Mouse (Mus musculus) forebrain, embryonic 13.5 days (tissue): ENCODE data around the gene Gm10447. TPM values are rescaled to one million over a fixed set of nuclear protein-coding genes. Genes with fewer than 3 reads are reported as not detected.

ENCODE experiments used
- ATAC-seq: fragments of 200-750 bp; cut with Nextera tagmentation; 2 replicates; pipeline ENCODE4 v1.8.0; 2017
- H3K27ac ChIP-seq: fragments of 300-500 bp; sonication (generic); 2 replicates; pipeline ENCODE4 v1.5.1; 2015; ENCODE audit warnings: inconsistent platforms, mild to moderate bottlenecking, moderate library complexity
- H3K27me3 ChIP-seq: fragments of 300-500 bp; sonication (generic); 2 replicates; pipeline ENCODE4 v1.6.1; 2015; ENCODE audit warnings: mild to moderate bottlenecking, inconsistent platforms
- H3K36me3 ChIP-seq: fragments of 300-500 bp; sonication (generic); 2 replicates; pipeline ENCODE4 v1.6.1; 2015; ENCODE audit warnings: mild to moderate bottlenecking, inconsistent platforms; ENCODE audit not compliant: poor library complexity, severe bottlenecking
- H3K4me1 ChIP-seq: fragments of 300-500 bp; sonication (generic); 2 replicates; pipeline ENCODE4 v1.6.1; 2015; ENCODE audit warnings: inconsistent platforms
- H3K4me2 ChIP-seq: fragments of 300-500 bp; sonication (generic); 2 replicates; pipeline ENCODE4 v1.6.1; 2015; ENCODE audit warnings: inconsistent platforms, mild to moderate bottlenecking, moderate library complexity
- H3K4me3 ChIP-seq: fragments of 300-500 bp; sonication (generic); 2 replicates; pipeline ENCODE4 v1.5.1; 2015; ENCODE audit warnings: mild to moderate bottlenecking, inconsistent platforms
- H3K9ac ChIP-seq: fragments of 300-500 bp; sonication (generic); 2 replicates; pipeline ENCODE4 v1.6.1; 2015; ENCODE audit warnings: mild to moderate bottlenecking, inconsistent platforms
- H3K9me3 ChIP-seq: fragments of 300-500 bp; sonication (generic); replicated peaks from 2 replicates; pipeline ENCODE4 v1.6.1; 2016; ENCODE audit warnings: inconsistent platforms
- WGBS: fragments of 180-500 bp; shearing (Covaris S2); methylation state at CpG from one replicate; pipeline ENCODE4 v1.1.7; 2015; 5-methylcytosine and 5-hydroxymethylcytosine counted together
- polyA plus RNA-seq: library from polyadenylated mRNA; unstranded; fragments of >200 nt; fragmentation: Nextera tagmentation; extraction: Ambion mirVana; gene quantifications from 2 replicates; pipeline ENCODE4 v1.2.1, GENCODE M21; 2015

The Gm10447 gene
- polyA plus RNA-seq, 1 experiment from 2014 or later = not detected

DNA sequence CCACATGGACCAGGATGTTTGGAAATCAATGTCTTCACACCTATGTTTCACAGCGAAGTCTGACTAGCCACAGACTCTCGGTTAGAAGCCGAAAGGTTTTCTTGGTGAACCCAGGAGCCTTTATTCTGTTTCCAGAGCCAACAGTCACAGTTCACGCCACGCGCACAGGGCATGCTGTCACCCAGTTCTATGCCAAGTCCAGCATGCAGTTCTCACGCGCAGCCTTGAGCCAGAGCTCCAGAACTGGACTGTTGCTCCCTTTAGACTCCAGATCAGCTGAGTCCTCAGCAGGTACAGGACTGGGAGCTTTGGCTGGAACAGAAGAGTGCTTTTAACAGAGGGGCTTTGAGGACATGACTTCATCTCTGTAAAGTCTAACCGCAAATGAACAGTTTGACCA lies 4.5 kb downstream of the Gm10447 start:
- Histone ChIP-seq H3K9me3 (no peaks in the 10 kb centered on the region), H3K4me3 (no peak overlapping the region), H3K36me3 (no peaks in the 10 kb centered on the region), H3K27ac (no peak overlapping the region), H3K4me1 (peaks cover 5% of the 10 kb centered on the region), H3K4me2 (no peak overlapping the region), H3K27me3 (peaks cover 20% of the 10 kb centered on the region), H3K9ac (no peak overlapping the region)
- WGBS = 97% methylated on average over 9 of the region's 9 CpGs
- no peak for ATAC-seq

DNA sequence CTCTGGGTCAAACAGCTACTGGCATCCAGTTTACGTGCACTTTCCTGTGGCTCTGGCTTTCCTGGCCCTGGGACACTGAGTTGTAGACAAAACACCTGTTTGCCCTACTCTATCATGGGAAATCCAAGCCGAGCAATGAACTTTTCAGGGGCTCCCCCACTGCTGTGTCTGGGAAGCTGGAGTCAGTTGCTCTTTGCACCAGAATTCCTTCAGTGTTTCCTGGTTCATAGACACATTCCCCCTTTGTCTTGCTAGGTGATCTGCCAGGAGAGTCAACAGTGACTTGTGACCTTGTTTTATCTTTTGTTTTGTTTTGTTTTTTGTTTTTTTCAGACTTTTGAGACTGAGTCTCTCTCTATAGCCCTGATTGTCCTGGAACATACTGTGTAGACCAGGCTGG lies 5.5 kb downstream of the Gm10447 start:
- Histone ChIP-seq H3K9ac (no peak overlapping the region), H3K4me1 (no peaks in the 10 kb centered on the region), H3K4me3 (no peak overlapping the region), H3K4me2 (no peak overlapping the region), H3K27ac (no peak overlapping the region), H3K9me3 (no peaks in the 10 kb centered on the region), H3K27me3 (peaks cover 11% of the 10 kb centered on the region), H3K36me3 (no peaks in the 10 kb centered on the region)
- 83% methylated on average over 2 of the region's 2 CpGs for WGBS
- no peak for ATAC-seq

GRCm38 (mm10) chr11:53450070-53450705 lies 6.7 kb downstream of the Gm10447 start:
- Histone ChIP-seq H3K36me3 (no peaks in the 10 kb centered on the region), H3K27me3 (no peaks in the 10 kb centered on the region), H3K27ac (no peak overlapping the region), H3K9me3 (no peaks in the 10 kb centered on the region), H3K9ac (no peak overlapping the region), H3K4me2 (no peak overlapping the region), H3K4me3 (no peak overlapping the region), H3K4me1 (no peaks in the 10 kb centered on the region)
- no peak for ATAC-seq
- WGBS = 70% methylated on average over 15 of the region's 15 CpGs

DNA sequence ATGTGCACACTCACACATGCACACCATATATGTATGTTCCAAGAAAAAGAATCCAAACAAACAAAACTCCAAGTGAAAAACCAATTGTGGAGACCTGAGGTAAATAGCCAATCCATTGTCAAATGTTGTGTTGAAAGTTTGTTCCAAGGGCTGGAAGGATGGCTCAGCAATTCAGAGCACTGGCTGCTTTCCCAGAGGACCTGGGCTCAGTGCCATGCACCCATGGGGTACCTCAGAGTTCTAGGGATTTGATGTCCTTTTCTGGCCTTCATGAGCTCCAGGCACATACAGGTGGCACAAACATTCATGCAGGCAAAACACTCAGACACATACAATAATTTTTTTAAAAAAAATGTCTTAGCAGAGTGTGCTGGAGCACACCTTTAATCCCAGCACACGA lies 8.4 kb downstream of the Gm10447 start:
- Histone ChIP-seq H3K36me3 (no peaks in the 10 kb centered on the region), H3K4me1 (no peaks in the 10 kb centered on the region), H3K4me2 (no peak overlapping the region), H3K9me3 (no peaks in the 10 kb centered on the region), H3K9ac (no peak overlapping the region), H3K4me3 (no peak overlapping the region), H3K27ac (no peak overlapping the region), H3K27me3 (no peaks in the 10 kb centered on the region)
- 95% methylated on average over 1 of the region's 1 CpGs for WGBS
- no peak for ATAC-seq

DNA sequence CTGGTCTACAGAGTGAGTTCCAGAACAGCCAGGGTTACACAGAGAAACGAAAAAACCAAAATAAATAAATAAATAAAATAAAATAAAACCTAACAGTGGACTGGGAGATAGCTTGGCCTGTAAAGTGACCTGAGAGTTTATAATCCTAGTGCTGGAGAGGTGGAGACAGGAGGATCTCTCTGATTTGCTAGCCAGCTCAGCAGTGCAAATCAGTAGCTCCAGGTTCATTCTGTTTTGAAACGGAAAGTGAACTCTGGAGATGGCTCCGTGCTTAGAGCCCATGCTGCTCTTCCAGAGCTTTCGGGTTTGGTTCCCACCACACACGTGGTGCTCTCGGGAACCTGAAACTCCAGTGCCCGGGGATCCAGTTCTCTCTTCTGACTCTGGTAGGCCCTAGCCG lies 8.9 kb downstream of the Gm10447 start:
- H3K36me3 ChIP-seq = no peaks in the 10 kb centered on the region
- H3K27ac ChIP-seq = no peak overlapping the region
- no peaks in the 10 kb centered on the region for H3K9me3 ChIP-seq
- no peaks in the 10 kb centered on the region for H3K27me3 ChIP-seq
- no peak overlapping the region for H3K9ac ChIP-seq
- WGBS = 86% methylated on average over 8 of the region's 8 CpGs
- ATAC-seq = no peak
- H3K4me1 ChIP-seq = no peaks in the 10 kb centered on the region
- no peak overlapping the region for H3K4me2 ChIP-seq
- H3K4me3 ChIP-seq = no peak overlapping the region

- no peaks in the 10 kb centered on the region for H3K27me3 ChIP-seq
- no peaks in the 10 kb centered on the region for H3K4me1 ChIP-seq
- H3K9ac ChIP-seq = no peak overlapping the region
- H3K27ac ChIP-seq = no peak overlapping the region
- no peak for ATAC-seq
- H3K9me3 ChIP-seq = no peaks in the 10 kb centered on the region
- 89% methylated on average over 13 of the region's 13 CpGs for WGBS
- H3K36me3 ChIP-seq = no peaks in the 10 kb centered on the region
- no peak overlapping the region for H3K4me2 ChIP-seq
- H3K4me3 ChIP-seq = no peak overlapping the region
Measured at GRCm38 (mm10) chr11:53446183-53446582, 10.7 kb downstream of the Gm10447 start.

GRCm38 (mm10) chr11:53445562-53445961 lies 11.3 kb downstream of the Gm10447 start:
- no peaks in the 10 kb centered on the region for H3K36me3 ChIP-seq
- no peaks in the 10 kb centered on the region for H3K27me3 ChIP-seq
- no peak overlapping the region for H3K27ac ChIP-seq
- WGBS = 68% methylated on average over 13 of the region's 13 CpGs
- ATAC-seq = no peak
- no peak overlapping the region for H3K9ac ChIP-seq
- no peaks in the 10 kb centered on the region for H3K4me1 ChIP-seq
- no peak overlapping the region for H3K4me2 ChIP-seq
- no peaks in the 10 kb centered on the region for H3K9me3 ChIP-seq
- no peak overlapping the region for H3K4me3 ChIP-seq

DNA sequence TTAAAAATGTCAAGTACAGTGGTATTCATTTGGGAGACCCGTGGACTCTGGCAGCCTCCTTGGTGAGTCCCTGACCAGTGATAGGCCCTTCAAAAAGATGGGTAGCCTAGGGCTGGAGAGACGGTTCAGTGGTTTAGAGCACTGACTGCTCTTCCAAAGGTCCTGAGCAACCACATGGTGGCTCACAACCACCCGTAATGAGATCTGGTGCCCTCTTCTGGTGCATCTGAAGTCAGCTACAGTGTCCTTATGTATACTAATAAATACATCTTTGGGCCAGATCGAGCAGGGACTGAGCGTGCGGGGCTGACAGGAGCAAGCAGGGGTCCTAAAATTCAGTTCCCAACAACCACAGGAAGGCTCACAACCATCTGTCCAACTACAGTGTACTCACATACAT lies 13.0 kb downstream of the Gm10447 start:
- H3K4me3 ChIP-seq = no peak overlapping the region
- H3K36me3 ChIP-seq = no peaks in the 10 kb centered on the region
- no peak overlapping the region for H3K9ac ChIP-seq
- no peaks in the 10 kb centered on the region for H3K9me3 ChIP-seq
- H3K4me1 ChIP-seq = no peaks in the 10 kb centered on the region
- no peak overlapping the region for H3K27ac ChIP-seq
- WGBS = 36% methylated on average over 6 of the region's 6 CpGs
- no peak overlapping the region for H3K4me2 ChIP-seq
- no peaks in the 10 kb centered on the region for H3K27me3 ChIP-seq
- no peak for ATAC-seq

DNA sequence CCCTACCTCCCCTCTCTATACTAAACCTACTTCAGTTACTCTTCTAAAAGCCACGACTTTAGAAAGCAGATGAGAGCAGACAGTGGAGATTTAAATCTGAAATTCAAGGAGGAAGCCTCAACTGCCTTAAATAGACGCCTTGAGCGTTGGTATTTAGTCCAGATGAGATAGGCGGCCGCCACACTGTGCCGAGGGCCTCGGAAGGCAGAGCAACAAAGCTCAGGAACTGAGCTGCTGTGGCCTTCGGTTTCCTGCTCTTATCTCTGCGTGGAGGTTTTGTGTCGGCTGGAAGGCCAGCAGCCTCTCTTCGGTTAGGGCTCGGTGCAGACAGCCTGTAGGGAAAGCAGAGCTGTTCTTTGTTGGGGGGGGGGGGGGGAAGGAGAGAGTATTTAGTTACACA lies 15.0 kb downstream of the Gm10447 start:
- no peak for ATAC-seq
- Histone ChIP-seq H3K4me1 (no peaks in the 10 kb centered on the region), H3K9ac (no peak overlapping the region), H3K36me3 (no peaks in the 10 kb centered on the region), H3K9me3 (no peaks in the 10 kb centered on the region), H3K27me3 (no peaks in the 10 kb centered on the region), H3K4me2 (no peak overlapping the region), H3K27ac (no peak overlapping the region), H3K4me3 (no peak overlapping the region)
- WGBS = 59% methylated on average over 12 of the region's 12 CpGs

DNA sequence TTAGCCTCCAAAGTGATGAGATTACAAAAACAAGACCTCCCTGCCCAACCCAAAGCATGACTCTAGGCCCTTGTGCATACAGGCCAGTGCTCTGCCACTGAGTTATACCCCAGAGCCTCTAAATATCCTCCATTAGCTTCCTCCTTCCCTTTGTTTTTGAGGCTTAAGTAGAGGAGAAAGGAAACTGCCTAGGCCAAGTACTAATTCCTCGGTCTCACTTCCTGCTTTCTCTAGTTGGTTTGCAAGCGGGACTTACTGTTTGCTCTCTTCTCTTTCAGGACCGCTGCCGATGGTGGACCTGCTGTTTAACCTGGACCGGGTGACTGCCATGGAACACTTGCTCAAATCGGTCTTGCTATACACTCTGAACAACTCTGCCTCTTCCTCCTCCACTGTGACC lies 20.6 kb downstream of the Gm10447 start:
- 89% methylated on average over 6 of the region's 6 CpGs for WGBS
- H3K36me3 ChIP-seq = no peaks in the 10 kb centered on the region

DNA sequence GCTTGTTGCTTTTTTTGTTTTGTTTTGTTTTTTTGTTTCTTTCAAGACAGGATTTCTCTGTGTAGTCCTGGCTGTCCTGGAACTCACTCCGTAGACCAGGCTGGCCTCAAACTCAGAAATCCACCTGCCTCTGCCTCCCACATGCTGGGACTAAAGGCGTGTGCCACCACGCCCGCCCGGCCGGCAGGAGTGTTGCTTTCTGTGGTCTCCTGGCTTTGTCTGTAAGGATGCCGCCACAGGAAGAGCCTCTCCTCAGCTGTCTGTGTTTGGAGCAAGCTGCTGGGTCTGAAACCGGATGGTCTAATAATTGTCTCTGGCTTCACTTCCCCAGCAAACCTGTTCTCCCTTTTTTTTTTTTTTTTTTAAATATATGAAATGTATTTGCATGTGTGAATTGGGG lies 21.4 kb downstream of the Gm10447 start:
- Histone ChIP-seq H3K4me2 (no peak overlapping the region), H3K36me3 (no peaks in the 10 kb centered on the region), H3K4me3 (no peak overlapping the region), H3K4me1 (peaks cover 5% of the 10 kb centered on the region; the same call in 1 of the 2 replicates), H3K9me3 (no peaks in the 10 kb centered on the region), H3K27me3 (no peaks in the 10 kb centered on the region; the same call in 1 of the 2 replicates), H3K27ac (no peak overlapping the region), H3K9ac (no peak overlapping the region)
- no peak for ATAC-seq
- WGBS = 87% methylated on average over 8 of the region's 8 CpGs

More for the DNA sequence above, 20.6 kb downstream of the Gm10447 start:
- H3K4me2 ChIP-seq = no peak overlapping the region
- no peaks in the 10 kb centered on the region for H3K9me3 ChIP-seq
- no peak overlapping the region for H3K27ac ChIP-seq
- H3K27me3 ChIP-seq = no peaks in the 10 kb centered on the region; the same call in 1 of the 2 replicates
- no peak overlapping the region for H3K9ac ChIP-seq
- H3K4me3 ChIP-seq = no peak overlapping the region
- H3K4me1 ChIP-seq = peaks cover 4% of the 10 kb centered on the region; the same call in 1 of the 2 replicates
- ATAC-seq = no peak

DNA sequence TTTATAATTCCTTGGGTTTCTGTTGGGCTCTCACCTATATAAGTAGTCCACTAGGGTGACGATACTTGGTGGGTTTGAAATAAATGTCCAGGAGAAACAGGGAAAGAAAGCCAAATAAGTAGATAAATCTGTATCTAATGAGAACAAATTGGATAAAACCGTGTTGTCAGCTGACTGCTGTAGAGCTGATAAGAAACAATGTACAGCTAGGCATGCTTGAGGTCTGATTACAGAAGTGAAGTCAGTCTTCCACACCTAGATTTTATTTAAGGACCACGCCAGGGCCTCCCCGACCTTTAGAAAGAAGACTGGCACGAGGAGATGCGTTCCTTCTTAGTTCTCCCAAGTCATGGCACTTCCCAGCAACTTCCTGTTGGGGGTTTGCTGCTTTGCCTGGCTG lies 23.9 kb downstream of the Gm10447 start:
- 74% methylated on average over 6 of the region's 6 CpGs for WGBS

More for the DNA sequence above, 23.9 kb downstream of the Gm10447 start:
- H3K9ac ChIP-seq = no peak overlapping the region
- H3K27me3 ChIP-seq = no peaks in the 10 kb centered on the region; the same call in 1 of the 2 replicates
- no peak overlapping the region for H3K4me3 ChIP-seq
- no peak overlapping the region for H3K27ac ChIP-seq
- peaks cover 16% of the 10 kb centered on the region for H3K4me1 ChIP-seq
- no peak for ATAC-seq
- no peaks in the 10 kb centered on the region for H3K9me3 ChIP-seq
- no peak overlapping the region for H3K4me2 ChIP-seq
- H3K36me3 ChIP-seq = peaks cover 11% of the 10 kb centered on the region
